Mouse (Mus musculus): ENCODE measurements around the gene Id2. TPM values are rescaled to one million over a fixed set of nuclear protein-coding genes. Genes with fewer than 3 reads are reported as not detected.

The Id2 gene
- total and polyA plus RNA-seq, 2 experiments from 2014 or later: 146 to 200 TPM

DNA sequence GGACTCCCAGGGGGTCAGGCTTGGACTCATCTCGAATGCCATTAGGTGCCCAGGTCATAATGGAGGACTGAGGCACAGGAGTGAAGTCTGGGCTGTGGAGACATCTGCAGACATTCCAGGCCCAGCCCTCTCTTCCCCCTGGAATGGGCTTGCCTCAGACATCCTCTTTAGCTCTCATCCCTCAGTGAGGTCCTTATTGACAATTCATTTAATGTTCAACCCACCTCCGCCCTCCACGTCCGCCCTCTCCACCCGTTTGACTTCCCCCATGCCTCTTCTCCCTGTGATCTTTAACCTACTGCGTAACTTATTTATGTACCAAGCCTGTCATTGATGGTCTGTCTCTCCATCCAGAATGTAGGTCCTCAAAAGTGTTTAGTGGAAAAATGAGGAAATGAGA is 43.2 kb upstream of the Id2 start:
- no peak overlapping the region for H3K9ac ChIP-seq (replicated peaks; ENCODE audit: low read length, poor library complexity, severe bottlenecking)
- H3K4me1 ChIP-seq (ENCODE audit: insufficient read depth, low read length): no peaks in the 10 kb centered on the region
- H3K9me3 ChIP-seq (ENCODE audit: low read length): no peaks in the 10 kb centered on the region
- no peak overlapping the region for H3K27ac ChIP-seq (ENCODE audit: low read depth, low read length)
- no peak overlapping the region for H3K4me2 ChIP-seq (ENCODE audit: low read depth, low read length, poor library complexity, severe bottlenecking)
- DNase-seq (ENCODE audit: low spot score) (no peak), ATAC-seq (ENCODE audit: low FRiP score) (no peak)
- no peak overlapping the region for H3K4me3 ChIP-seq (ENCODE audit: low read depth, low read length)
- TF ChIP-seq CTCF (IDR thresholded peaks at IDR 0.05): no peak
- H3K27me3 ChIP-seq (ENCODE audit: insufficient read depth, low read length): no peaks in the 10 kb centered on the region
- 89% methylated on average over 6 of the region's 6 CpGs for WGBS
- H3K36me3 ChIP-seq (ENCODE audit: insufficient read depth, low read length): no peaks in the 10 kb centered on the region

GRCm38 (mm10) chr12:25138616-25139015 is 41.7 kb upstream of the Id2 start:
- ATAC-seq (ENCODE audit: low FRiP score): no peak
- 97% methylated on average over 4 of the region's 4 CpGs for WGBS
- Histone ChIP-seq H3K9me3 (ENCODE audit: low read length) (no peaks in the 10 kb centered on the region), H3K4me3 (ENCODE audit: low read depth, low read length) (no peak overlapping the region), H3K9ac (replicated peaks; ENCODE audit: low read length, poor library complexity, severe bottlenecking) (no peak overlapping the region), H3K4me1 (ENCODE audit: insufficient read depth, low read length) (no peaks in the 10 kb centered on the region), H3K27ac (ENCODE audit: low read depth, low read length) (no peak overlapping the region), H3K27me3 (ENCODE audit: insufficient read depth, low read length) (no peaks in the 10 kb centered on the region), H3K4me2 (ENCODE audit: low read depth, low read length, poor library complexity, severe bottlenecking) (no peak overlapping the region), H3K36me3 (ENCODE audit: insufficient read depth, low read length) (no peaks in the 10 kb centered on the region)
- no peak for DNase-seq (ENCODE audit: low spot score)
- no peak for TF ChIP-seq CTCF (IDR thresholded peaks at IDR 0.05)

DNA sequence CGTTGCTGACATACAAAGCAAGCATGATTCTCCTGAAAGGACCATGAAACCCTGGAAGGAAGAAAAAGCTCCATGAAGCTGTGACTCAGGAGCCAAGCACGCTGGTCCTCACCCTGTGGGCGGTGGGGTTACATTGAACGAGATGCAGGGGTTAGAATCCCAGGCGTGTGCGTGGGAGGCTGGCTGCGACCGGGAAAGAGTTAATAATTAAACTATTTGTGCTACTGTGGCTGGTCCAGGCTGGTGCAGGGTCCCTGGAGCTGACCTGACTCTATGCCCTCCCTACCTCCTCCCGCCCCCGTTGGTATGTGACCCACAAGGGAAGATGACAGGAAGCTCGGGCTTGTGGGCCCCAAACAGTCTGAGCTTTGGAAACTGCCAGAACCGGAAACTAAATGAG is 35.1 kb upstream of the Id2 start:
- DNase-seq (ENCODE audit: low spot score) (no peak), ATAC-seq (ENCODE audit: low FRiP score) (no peak)
- no peak overlapping the region for H3K27ac ChIP-seq (ENCODE audit: low read depth, low read length)
- no peak for TF ChIP-seq CTCF (IDR thresholded peaks at IDR 0.05)
- no peak overlapping the region for H3K4me2 ChIP-seq (ENCODE audit: low read depth, low read length, poor library complexity, severe bottlenecking)
- no peaks in the 10 kb centered on the region for H3K4me1 ChIP-seq (ENCODE audit: insufficient read depth, low read length)
- H3K36me3 ChIP-seq (ENCODE audit: insufficient read depth, low read length): no peaks in the 10 kb centered on the region
- H3K9ac ChIP-seq (replicated peaks; ENCODE audit: low read length, poor library complexity, severe bottlenecking): no peak overlapping the region
- no peak overlapping the region for H3K4me3 ChIP-seq (ENCODE audit: low read depth, low read length)
- H3K9me3 ChIP-seq (ENCODE audit: low read length): no peaks in the 10 kb centered on the region
- 91% methylated on average over 12 of the region's 12 CpGs for WGBS
- no peaks in the 10 kb centered on the region for H3K27me3 ChIP-seq (ENCODE audit: insufficient read depth, low read length)

GRCm38 (mm10) chr12:25127629-25128028 is 30.7 kb upstream of the Id2 start:
- Histone ChIP-seq H3K4me2 (ENCODE audit: low read depth, low read length, poor library complexity, severe bottlenecking) (no peak overlapping the region), H3K4me1 (ENCODE audit: insufficient read depth, low read length) (no peaks in the 10 kb centered on the region), H3K27ac (ENCODE audit: low read depth, low read length) (no peak overlapping the region), H3K9ac (replicated peaks; ENCODE audit: low read length, poor library complexity, severe bottlenecking) (no peak overlapping the region), H3K9me3 (ENCODE audit: low read length) (no peaks in the 10 kb centered on the region), H3K4me3 (ENCODE audit: low read depth, low read length) (no peak overlapping the region), H3K27me3 (ENCODE audit: insufficient read depth, low read length) (peaks cover 7% of the 10 kb centered on the region; the same call in 1 of the 2 replicates), H3K36me3 (ENCODE audit: insufficient read depth, low read length) (no peaks in the 10 kb centered on the region)
- ATAC-seq (ENCODE audit: low FRiP score) (no peak), DNase-seq (ENCODE audit: low spot score) (no peak)
- 68% methylated on average over 4 of the region's 4 CpGs for WGBS
- TF ChIP-seq CTCF (IDR thresholded peaks at IDR 0.05): no peak

- WGBS: 36% methylated on average over 5 of the region's 5 CpGs
- DNase-seq (ENCODE audit: low spot score): no peak
- Histone ChIP-seq H3K27ac (ENCODE audit: low read depth, low read length) (no peak overlapping the region), H3K9me3 (ENCODE audit: low read length) (no peaks in the 10 kb centered on the region), H3K4me3 (ENCODE audit: low read depth, low read length) (no peak overlapping the region), H3K9ac (replicated peaks; ENCODE audit: low read length, poor library complexity, severe bottlenecking) (no peak overlapping the region), H3K4me2 (ENCODE audit: low read depth, low read length, poor library complexity, severe bottlenecking) (no peak overlapping the region), H3K4me1 (ENCODE audit: insufficient read depth, low read length) (no peaks in the 10 kb centered on the region), H3K27me3 (ENCODE audit: insufficient read depth, low read length) (peaks cover 7% of the 10 kb centered on the region; the same call in 1 of the 2 replicates), H3K36me3 (ENCODE audit: insufficient read depth, low read length) (no peaks in the 10 kb centered on the region)
- no peak for ATAC-seq (ENCODE audit: low FRiP score)
- TF ChIP-seq CTCF (IDR thresholded peaks at IDR 0.05): no peak
Measured at GRCm38 (mm10) chr12:25126228-25126627, 29.3 kb upstream of the Id2 start.

GRCm38 (mm10) chr12:25125239-25125776 is 28.4 kb upstream of the Id2 start:
- WGBS: 27% methylated on average over 16 of the region's 16 CpGs
- DNase-seq (ENCODE audit: low spot score): no peak
- 0 out of 2 replicates have a peak overlapping the region, but pooled peaks have one; percentile 12 for H3K27ac ChIP-seq (ENCODE audit: low read depth, low read length)
- no peaks in the 10 kb centered on the region for H3K36me3 ChIP-seq (ENCODE audit: insufficient read depth, low read length)
- no peak overlapping the region for H3K4me2 ChIP-seq (ENCODE audit: low read depth, low read length, poor library complexity, severe bottlenecking)
- ATAC-seq (ENCODE audit: low FRiP score): no peak
- H3K9me3 ChIP-seq (ENCODE audit: low read length): no peaks in the 10 kb centered on the region
- peaks cover 7% of the 10 kb centered on the region; the same call in 1 of the 2 replicates for H3K27me3 ChIP-seq (ENCODE audit: insufficient read depth, low read length)
- H3K4me3 ChIP-seq (ENCODE audit: low read depth, low read length): no peak overlapping the region
- H3K4me1 ChIP-seq (ENCODE audit: insufficient read depth, low read length): no peaks in the 10 kb centered on the region
- no peak for TF ChIP-seq CTCF (IDR thresholded peaks at IDR 0.05)
- H3K9ac ChIP-seq (replicated peaks; ENCODE audit: low read length, poor library complexity, severe bottlenecking): no peak overlapping the region

All from midbrain, postnatal 0 days (tissue).